Mouse (Mus musculus) megakaryocyte, embryonic 14.5 days (primary cell): ENCODE measurements around the gene Olfr317.

Experiments used
- FLI1 ChIP-seq: IDR thresholded peaks from 2 replicates; pipeline ENCODE4 v1.6.1; 2012; ENCODE audit warnings: low read length, inconsistent platforms, mixed read lengths
- GATA1 ChIP-seq: IDR thresholded peaks from 3 replicates; pipeline ENCODE4 v1.6.1; 2012; ENCODE audit warnings: mixed read lengths, low read length, inconsistent platforms, borderline replicate concordance

DNA sequence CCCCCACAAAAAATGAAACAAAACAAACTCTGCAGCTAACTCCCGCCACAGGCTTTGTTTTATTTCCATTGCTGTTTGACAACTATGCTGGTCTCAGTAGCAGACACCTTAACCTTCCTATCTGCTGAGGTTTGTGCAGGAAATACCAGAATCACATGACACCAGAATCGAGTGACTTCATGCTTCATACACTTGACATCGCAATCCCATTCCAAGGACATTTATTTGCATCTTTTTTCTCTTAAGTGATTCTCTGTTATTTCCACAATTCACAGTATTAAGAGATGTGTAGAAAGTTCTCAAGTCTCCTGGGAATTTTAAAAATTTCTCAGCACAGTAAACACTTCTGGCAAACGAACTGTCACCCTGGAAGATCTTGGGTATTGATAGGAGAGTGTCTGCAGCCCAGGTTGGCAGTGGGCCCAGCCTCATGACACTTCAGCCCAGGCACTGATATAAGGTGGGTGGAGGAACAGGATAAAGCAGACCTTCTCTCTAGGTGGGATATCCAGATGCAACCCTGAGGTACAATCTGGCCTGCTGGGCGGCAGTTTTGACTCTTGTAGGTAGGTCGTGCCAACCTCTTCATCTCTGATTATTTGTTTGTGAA lies 43.6 kb upstream of the Olfr317 start, which contains the start of gene Olfr314:
- TF ChIP-seq GATA1 (no peak), FLI1 (no peak)
